Mouse (Mus musculus): Measurements from ENCODE around the gene Tjap1. TPM values are rescaled to one million over a fixed set of nuclear protein-coding genes. Genes with fewer than 3 reads are reported as not detected.

Tjap1 gene
- polyA plus RNA-seq, 1 experiment from 2014 or later: 53.1 TPM

GRCm38 (mm10) chr17:46275506-46275905, 7.3 kb downstream of the Tjap1 start:
- H3K4me2 ChIP-seq (ENCODE audit: low read depth, severe bottlenecking): no peak overlapping the region
- H3K27me3 ChIP-seq (ENCODE audit: control insufficient read depth, insufficient read depth, low read length): no peaks in the 10 kb centered on the region
- H3K9me3 ChIP-seq (ENCODE audit: control insufficient read depth, low read length): no peaks in the 10 kb centered on the region
- ATAC-seq (ENCODE audit: insufficient number of reproducible peaks, low FRiP score, low TSS enrichment, low read depth) (no peak), DNase-seq (ENCODE audit: low spot score) (no peak)
- no peak overlapping the region for H3K9ac ChIP-seq (ENCODE audit: low read length)
- peaks cover 9% of the 10 kb centered on the region for H3K4me1 ChIP-seq (ENCODE audit: control insufficient read depth, insufficient read depth, low read length)
- no peak overlapping the region for H3K27ac ChIP-seq (replicated peaks; ENCODE audit: low read depth, low read length)
- no peak overlapping the region for H3K4me3 ChIP-seq (ENCODE audit: low read depth, low read length)
- WGBS: 95% methylated on average over 10 of the region's 10 CpGs
- peaks cover 24% of the 10 kb centered on the region for H3K36me3 ChIP-seq (ENCODE audit: control insufficient read depth, insufficient read depth, low read length)

GRCm38 (mm10) chr17:46275034-46275433, 7.8 kb downstream of the Tjap1 start:
- Histone ChIP-seq H3K4me1 (ENCODE audit: control insufficient read depth, insufficient read depth, low read length) (peaks cover 9% of the 10 kb centered on the region), H3K9ac (ENCODE audit: low read length) (no peak overlapping the region), H3K9me3 (ENCODE audit: control insufficient read depth, low read length) (no peaks in the 10 kb centered on the region), H3K27me3 (ENCODE audit: control insufficient read depth, insufficient read depth, low read length) (no peaks in the 10 kb centered on the region), H3K4me2 (ENCODE audit: low read depth, severe bottlenecking) (no peak overlapping the region), H3K27ac (replicated peaks; ENCODE audit: low read depth, low read length) (no peak overlapping the region), H3K4me3 (ENCODE audit: low read depth, low read length) (no peak overlapping the region), H3K36me3 (ENCODE audit: control insufficient read depth, insufficient read depth, low read length) (peaks cover 24% of the 10 kb centered on the region)
- no peak for DNase-seq (ENCODE audit: low spot score)
- no peak for ATAC-seq (ENCODE audit: insufficient number of reproducible peaks, low FRiP score, low TSS enrichment, low read depth)
- 91% methylated on average over 6 of the region's 6 CpGs for WGBS

GRCm38 (mm10) chr17:46274465-46274864, 8.4 kb downstream of the Tjap1 start:
- Histone ChIP-seq H3K4me2 (ENCODE audit: low read depth, severe bottlenecking) (no peak overlapping the region), H3K4me3 (ENCODE audit: low read depth, low read length) (no peak overlapping the region), H3K36me3 (ENCODE audit: control insufficient read depth, insufficient read depth, low read length) (peaks cover 22% of the 10 kb centered on the region), H3K9ac (ENCODE audit: low read length) (no peak overlapping the region), H3K27me3 (ENCODE audit: control insufficient read depth, insufficient read depth, low read length) (no peaks in the 10 kb centered on the region), H3K9me3 (ENCODE audit: control insufficient read depth, low read length) (no peaks in the 10 kb centered on the region), H3K4me1 (ENCODE audit: control insufficient read depth, insufficient read depth, low read length) (peaks cover 9% of the 10 kb centered on the region), H3K27ac (replicated peaks; ENCODE audit: low read depth, low read length) (no peak overlapping the region)
- ATAC-seq (ENCODE audit: insufficient number of reproducible peaks, low FRiP score, low TSS enrichment, low read depth): no peak
- 69% methylated on average over 6 of the region's 6 CpGs for WGBS
- no peak for DNase-seq (ENCODE audit: low spot score)

GRCm38 (mm10) chr17:46273803-46274236, 9.0 kb downstream of the Tjap1 start:
- Histone ChIP-seq H3K9ac (ENCODE audit: low read length) (no peak overlapping the region), H3K27me3 (ENCODE audit: control insufficient read depth, insufficient read depth, low read length) (no peaks in the 10 kb centered on the region), H3K4me3 (ENCODE audit: low read depth, low read length) (no peak overlapping the region), H3K36me3 (ENCODE audit: control insufficient read depth, insufficient read depth, low read length) (peaks cover 22% of the 10 kb centered on the region), H3K27ac (replicated peaks; ENCODE audit: low read depth, low read length) (no peak overlapping the region), H3K4me1 (ENCODE audit: control insufficient read depth, insufficient read depth, low read length) (peaks cover 9% of the 10 kb centered on the region), H3K4me2 (ENCODE audit: low read depth, severe bottlenecking) (no peak overlapping the region), H3K9me3 (ENCODE audit: control insufficient read depth, low read length) (no peaks in the 10 kb centered on the region)
- WGBS: 58% methylated on average over 1 of the region's 1 CpGs
- DNase-seq (ENCODE audit: low spot score): no peak
- ATAC-seq (ENCODE audit: insufficient number of reproducible peaks, low FRiP score, low TSS enrichment, low read depth): no peak

GRCm38 (mm10) chr17:46272675-46273074, 10.2 kb downstream of the Tjap1 start:
- H3K27me3 ChIP-seq (ENCODE audit: control insufficient read depth, insufficient read depth, low read length): no peaks in the 10 kb centered on the region
- 90% methylated on average over 5 of the region's 5 CpGs for WGBS
- H3K36me3 ChIP-seq (ENCODE audit: control insufficient read depth, insufficient read depth, low read length): peaks cover 20% of the 10 kb centered on the region
- no peak overlapping the region for H3K27ac ChIP-seq (replicated peaks; ENCODE audit: low read depth, low read length)
- no peak for DNase-seq (ENCODE audit: low spot score)
- ATAC-seq (ENCODE audit: insufficient number of reproducible peaks, low FRiP score, low TSS enrichment, low read depth): no peak
- no peak overlapping the region for H3K4me3 ChIP-seq (ENCODE audit: low read depth, low read length)
- no peak overlapping the region for H3K9ac ChIP-seq (ENCODE audit: low read length)
- H3K4me2 ChIP-seq (ENCODE audit: low read depth, severe bottlenecking): no peak overlapping the region
- no peaks in the 10 kb centered on the region for H3K9me3 ChIP-seq (ENCODE audit: control insufficient read depth, low read length)
- peaks cover 6% of the 10 kb centered on the region for H3K4me1 ChIP-seq (ENCODE audit: control insufficient read depth, insufficient read depth, low read length)

GRCm38 (mm10) chr17:46272058-46272457, 10.8 kb downstream of the Tjap1 start:
- H3K4me1 ChIP-seq (ENCODE audit: control insufficient read depth, insufficient read depth, low read length): no peaks in the 10 kb centered on the region; the same call in 1 of the 2 replicates
- H3K27me3 ChIP-seq (ENCODE audit: control insufficient read depth, insufficient read depth, low read length): no peaks in the 10 kb centered on the region
- H3K36me3 ChIP-seq (ENCODE audit: control insufficient read depth, insufficient read depth, low read length): peaks cover 20% of the 10 kb centered on the region
- 95% methylated on average over 2 of the region's 2 CpGs for WGBS
- no peaks in the 10 kb centered on the region for H3K9me3 ChIP-seq (ENCODE audit: control insufficient read depth, low read length)
- no peak overlapping the region for H3K4me3 ChIP-seq (ENCODE audit: low read depth, low read length)
- H3K9ac ChIP-seq (ENCODE audit: low read length): no peak overlapping the region
- no peak overlapping the region for H3K27ac ChIP-seq (replicated peaks; ENCODE audit: low read depth, low read length)
- no peak for ATAC-seq (ENCODE audit: insufficient number of reproducible peaks, low FRiP score, low TSS enrichment, low read depth)
- DNase-seq (ENCODE audit: low spot score): no peak
- no peak overlapping the region for H3K4me2 ChIP-seq (ENCODE audit: low read depth, severe bottlenecking)

- DNase-seq (ENCODE audit: low spot score): no peak
- 90% methylated on average over 19 of the region's 19 CpGs for WGBS
Observed at GRCm38 (mm10) chr17:46269771-46270534, 12.9 kb downstream of the Tjap1 start.

GRCm38 (mm10) chr17:46268026-46268720, 14.7 kb downstream of the Tjap1 start:
- Histone ChIP-seq H3K4me1 (ENCODE audit: control insufficient read depth, insufficient read depth, low read length) (0 out of 2 replicates have a peak, but pooled peaks cover 3% of the 10 kb centered on the region), H3K4me2 (ENCODE audit: low read depth, severe bottlenecking) (no peak overlapping the region), H3K4me3 (ENCODE audit: low read depth, low read length) (no peak overlapping the region), H3K9me3 (ENCODE audit: control insufficient read depth, low read length) (no peaks in the 10 kb centered on the region), H3K9ac (ENCODE audit: low read length) (peak overlapping the region; percentile 4; the same call in 1 of the 2 replicates), H3K27me3 (ENCODE audit: control insufficient read depth, insufficient read depth, low read length) (no peaks in the 10 kb centered on the region), H3K36me3 (ENCODE audit: control insufficient read depth, insufficient read depth, low read length) (peaks cover 29% of the 10 kb centered on the region), H3K27ac (replicated peaks; ENCODE audit: low read depth, low read length) (no peak overlapping the region)
- DNase-seq (ENCODE audit: low spot score) (no peak), ATAC-seq (ENCODE audit: insufficient number of reproducible peaks, low FRiP score, low TSS enrichment, low read depth) (no peak)
- 78% methylated on average over 10 of the region's 10 CpGs for WGBS

More at GRCm38 (mm10) chr17:46269771-46270534, 12.9 kb downstream of the Tjap1 start:
- no peaks in the 10 kb centered on the region for H3K27me3 ChIP-seq (ENCODE audit: control insufficient read depth, insufficient read depth, low read length)
- ATAC-seq (ENCODE audit: insufficient number of reproducible peaks, low FRiP score, low TSS enrichment, low read depth): no peak
- H3K9ac ChIP-seq (ENCODE audit: low read length): no peak overlapping the region
- no peak overlapping the region for H3K27ac ChIP-seq (replicated peaks; ENCODE audit: low read depth, low read length)
- H3K4me3 ChIP-seq (ENCODE audit: low read depth, low read length): no peak overlapping the region
- 0 out of 2 replicates have a peak, but pooled peaks cover 3% of the 10 kb centered on the region for H3K4me1 ChIP-seq (ENCODE audit: control insufficient read depth, insufficient read depth, low read length)
- peaks cover 20% of the 10 kb centered on the region for H3K36me3 ChIP-seq (ENCODE audit: control insufficient read depth, insufficient read depth, low read length)
- no peak overlapping the region for H3K4me2 ChIP-seq (ENCODE audit: low read depth, severe bottlenecking)
- no peaks in the 10 kb centered on the region for H3K9me3 ChIP-seq (ENCODE audit: control insufficient read depth, low read length)
